Mouse (Mus musculus) forebrain, postnatal 0 days (tissue): ENCODE measurements around the gene Afp. TPM values are rescaled to one million over a fixed set of nuclear protein-coding genes. Genes with fewer than 3 reads are reported as not detected.

Source experiments
- ATAC-seq: fragments of 200-750 bp; cut with Nextera tagmentation; 2 replicates; pipeline ENCODE4 v1.8.0; 2017; ENCODE audit warnings: mild to moderate bottlenecking, moderate library complexity
- DNase-seq: peaks from one replicate; pipeline ENCODE4 v3.0.0-alpha.2; 2015
- H3K27ac ChIP-seq: fragments of 300-500 bp; sonication (generic); 2 replicates; pipeline ENCODE4 v1.5.1; 2014; ENCODE audit warnings: low read depth, mild to moderate bottlenecking, antibody characterized with exemption, low read length, moderate library complexity, mixed read lengths
- H3K27me3 ChIP-seq: fragments of 300-500 bp; sonication (generic); 2 replicates; pipeline ENCODE4 v1.6.1; 2014; ENCODE audit warnings: mild to moderate bottlenecking, low read length, mixed read lengths; ENCODE audit not compliant: insufficient read depth
- H3K36me3 ChIP-seq: fragments of 300-500 bp; sonication (generic); 2 replicates; pipeline ENCODE4 v1.6.1; 2014; ENCODE audit warnings: mild to moderate bottlenecking, moderate library complexity; ENCODE audit not compliant: insufficient read depth
- H3K4me1 ChIP-seq: fragments of 300-500 bp; sonication (generic); 2 replicates; pipeline ENCODE4 v1.6.1; 2014; ENCODE audit warnings: antibody characterized with exemption; ENCODE audit not compliant: insufficient read depth
- H3K4me2 ChIP-seq: fragments of 300-500 bp; sonication (generic); 2 replicates; pipeline ENCODE4 v1.6.1; 2014; ENCODE audit warnings: low read depth, mild to moderate bottlenecking, moderate library complexity
- H3K4me3 ChIP-seq: fragments of 300-500 bp; sonication (generic); 2 replicates; pipeline ENCODE4 v1.5.1; 2014; ENCODE audit warnings: low read depth, low read length, mixed read lengths
- H3K9ac ChIP-seq: fragments of 300-500 bp; sonication (generic); 2 replicates; pipeline ENCODE4 v1.6.1; 2014; ENCODE audit warnings: mild to moderate bottlenecking
- H3K9me3 ChIP-seq: fragments of 300-500 bp; sonication (generic); 2 replicates; pipeline ENCODE4 v1.6.1; 2016; ENCODE audit warnings: low read length
- CTCF ChIP-seq: sonication (generic); IDR thresholded peaks from 2 replicates; pipeline ENCODE4 v1.5.1; 2016; ENCODE audit warnings: antibody characterized with exemption, control low read depth, low read depth
- WGBS: fragments of 180-500 bp; shearing (Covaris S2); extraction: QIAGEN DNeasy Blood & Tissue Kit; methylation state at CpG from one replicate; pipeline ENCODE4 v1.1.7; 2014; 5-methylcytosine and 5-hydroxymethylcytosine counted together
- polyA plus RNA-seq: library from polyadenylated mRNA; unstranded; fragments of >200 nt; fragmentation: Nextera tagmentation; extraction: Ambion mirVana; gene quantifications from 2 replicates; pipeline ENCODE4 v1.2.1, GENCODE M21; 2015
- total RNA-seq: library from RNA; depleted of rRNA; stranded (reverse); fragments of >200 nt; gene quantifications from 2 replicates; pipeline ENCODE4 v1.2.3, GENCODE M21; 2014; rRNA removed

Afp gene
- total RNA-seq (not detected in 2 replicates), polyA plus RNA-seq (0.11 and 0.17 TPM in 2 replicates)

DNA sequence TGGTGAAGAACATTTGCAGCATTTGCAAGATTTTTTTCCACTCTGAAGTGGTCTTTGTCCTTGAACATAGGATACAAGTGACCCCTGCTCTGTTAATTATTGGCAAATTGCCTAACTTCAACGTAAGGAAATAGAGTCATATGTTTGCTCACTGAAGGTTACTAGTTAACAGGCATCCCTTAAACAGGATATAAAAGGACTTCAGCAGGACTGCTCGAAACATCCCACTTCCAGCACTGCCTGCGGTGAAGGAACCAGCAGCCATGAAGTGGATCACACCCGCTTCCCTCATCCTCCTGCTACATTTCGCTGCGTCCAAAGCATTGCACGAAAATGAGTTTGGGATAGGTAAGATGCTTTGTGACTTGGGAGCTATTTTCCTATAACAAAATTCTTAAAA, at the start of gene Afp:
Afp (plus strand) TSS at position 220 of the 400 bp plus-strand sequence.
- Histone ChIP-seq H3K9me3 (no peaks in the 10 kb centered on the region), H3K36me3 (no peaks in the 10 kb centered on the region), H3K4me1 (no peaks in the 10 kb centered on the region), H3K4me2 (no peak within 1 kb of the TSS), H3K9ac (no peak within 1 kb of the TSS), H3K4me3 (no peak within 1 kb of the TSS), H3K27ac (no peak within 1 kb of the TSS), H3K27me3 (no peaks in the 10 kb centered on the region)
- WGBS, result 86% methylated on average over 7 of the region's 7 CpGs
- no peak for TF ChIP-seq CTCF
- DNase-seq, result no peak
- no peak for ATAC-seq

DNA sequence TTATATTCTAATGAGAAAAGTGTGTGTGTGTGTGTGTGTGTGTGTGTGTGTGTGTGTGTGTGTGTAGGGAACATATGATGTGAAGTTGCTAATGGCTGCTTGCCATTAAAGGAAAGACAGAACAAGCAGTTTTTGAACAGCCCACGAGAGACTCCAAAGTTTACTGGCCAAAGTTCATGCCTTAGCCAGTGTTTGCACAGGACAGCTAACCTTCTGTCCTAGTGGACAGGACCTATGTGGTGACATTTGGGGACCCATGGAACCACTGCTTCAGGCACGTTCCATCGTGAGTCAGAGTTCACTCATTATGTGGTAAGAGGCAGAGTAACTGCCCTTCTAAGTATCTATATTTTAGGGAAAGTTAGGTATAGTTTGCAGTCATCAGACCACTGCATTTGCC, 43.0 kb upstream of the Afp start:
- ATAC-seq (no peak), DNase-seq (no peak)
- 86% methylated on average over 3 of the region's 3 CpGs for WGBS
- H3K9me3 ChIP-seq, result no peaks in the 10 kb centered on the region
- no peak overlapping the region for H3K27ac ChIP-seq
- H3K4me3 ChIP-seq, result no peak overlapping the region
- no peaks in the 10 kb centered on the region for H3K4me1 ChIP-seq
- H3K4me2 ChIP-seq, result no peak overlapping the region
- no peaks in the 10 kb centered on the region for H3K27me3 ChIP-seq
- H3K9ac ChIP-seq, result no peak overlapping the region
- H3K36me3 ChIP-seq, result no peaks in the 10 kb centered on the region
- no peak for TF ChIP-seq CTCF

DNA sequence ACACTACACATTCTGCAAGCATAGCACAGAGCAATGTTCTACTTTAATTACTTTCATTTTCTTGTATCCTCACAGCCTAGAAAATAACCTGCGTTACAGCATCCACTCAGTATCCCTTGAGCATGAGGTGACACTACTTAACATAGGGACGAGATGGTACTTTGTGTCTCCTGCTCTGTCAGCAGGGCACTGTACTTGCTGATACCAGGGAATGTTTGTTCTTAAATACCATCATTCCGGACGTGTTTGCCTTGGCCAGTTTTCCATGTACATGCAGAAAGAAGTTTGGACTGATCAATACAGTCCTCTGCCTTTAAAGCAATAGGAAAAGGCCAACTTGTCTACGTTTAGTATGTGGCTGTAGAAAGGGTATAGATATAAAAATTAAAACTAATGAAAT, 40.6 kb upstream of the Afp start:
- 87% methylated on average over 5 of the region's 5 CpGs for WGBS

DNA sequence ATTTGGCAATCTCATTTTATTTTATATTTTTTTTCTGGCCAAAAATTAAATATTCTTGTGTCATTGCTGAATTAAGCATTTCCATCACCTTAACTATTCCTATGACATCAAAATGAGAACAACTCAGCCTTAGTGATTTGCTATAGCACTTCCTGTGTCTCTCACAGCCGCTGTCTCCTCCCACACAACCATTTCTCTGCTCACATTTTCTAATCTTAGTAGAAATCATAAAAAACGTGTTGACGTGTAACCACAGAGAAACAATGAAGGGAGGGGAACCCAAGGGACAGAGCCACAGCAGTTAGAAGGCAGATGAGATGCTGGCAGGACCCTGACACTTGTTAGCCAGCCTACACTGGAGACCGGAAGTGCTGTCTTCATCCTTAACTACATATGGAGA, 37.8 kb upstream of the Afp start:
- H3K9me3 ChIP-seq, result no peaks in the 10 kb centered on the region
- no peak overlapping the region for H3K4me3 ChIP-seq
- ATAC-seq (no peak), DNase-seq (no peak)
- H3K27ac ChIP-seq, result no peak overlapping the region
- no peak overlapping the region for H3K9ac ChIP-seq
- H3K4me2 ChIP-seq, result no peak overlapping the region
- no peaks in the 10 kb centered on the region for H3K4me1 ChIP-seq
- 78% methylated on average over 4 of the region's 4 CpGs for WGBS
- no peak for TF ChIP-seq CTCF
- no peaks in the 10 kb centered on the region for H3K27me3 ChIP-seq
- no peaks in the 10 kb centered on the region for H3K36me3 ChIP-seq

More for the DNA sequence above, 40.6 kb upstream of the Afp start:
- DNase-seq, result no peak
- Histone ChIP-seq H3K4me1 (no peaks in the 10 kb centered on the region), H3K36me3 (no peaks in the 10 kb centered on the region), H3K4me3 (no peak overlapping the region), H3K9me3 (no peaks in the 10 kb centered on the region), H3K27ac (no peak overlapping the region), H3K4me2 (no peak overlapping the region), H3K9ac (no peak overlapping the region), H3K27me3 (no peaks in the 10 kb centered on the region)
- no peak for ATAC-seq
- no peak for TF ChIP-seq CTCF

DNA sequence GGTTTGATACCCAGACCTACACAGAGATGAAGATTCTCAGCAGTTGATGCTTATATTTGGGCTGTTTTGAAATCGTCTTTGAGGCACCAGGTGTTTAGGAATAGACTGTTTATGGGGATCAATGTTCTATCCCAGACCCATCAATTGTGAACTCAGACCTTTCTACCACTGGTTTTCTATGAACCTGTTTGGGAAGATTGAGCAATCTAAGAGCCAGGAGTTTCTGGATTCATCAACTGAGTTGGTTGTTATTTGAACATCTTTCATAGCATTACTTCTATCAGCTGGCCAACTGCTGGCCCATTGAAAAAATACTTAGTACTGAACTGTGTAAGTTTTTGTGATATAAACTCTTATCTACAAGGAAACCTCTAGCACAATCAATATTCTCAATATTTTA, 33.3 kb upstream of the Afp start:
- DNase-seq (no peak), ATAC-seq (no peak)
- H3K27ac ChIP-seq, result no peak overlapping the region
- H3K4me1 ChIP-seq, result no peaks in the 10 kb centered on the region
- 80% methylated on average over 1 of the region's 1 CpGs for WGBS
- no peaks in the 10 kb centered on the region for H3K27me3 ChIP-seq
- H3K36me3 ChIP-seq, result no peaks in the 10 kb centered on the region
- no peaks in the 10 kb centered on the region for H3K9me3 ChIP-seq
- no peak overlapping the region for H3K9ac ChIP-seq
- no peak for TF ChIP-seq CTCF
- no peak overlapping the region for H3K4me3 ChIP-seq
- no peak overlapping the region for H3K4me2 ChIP-seq

DNA sequence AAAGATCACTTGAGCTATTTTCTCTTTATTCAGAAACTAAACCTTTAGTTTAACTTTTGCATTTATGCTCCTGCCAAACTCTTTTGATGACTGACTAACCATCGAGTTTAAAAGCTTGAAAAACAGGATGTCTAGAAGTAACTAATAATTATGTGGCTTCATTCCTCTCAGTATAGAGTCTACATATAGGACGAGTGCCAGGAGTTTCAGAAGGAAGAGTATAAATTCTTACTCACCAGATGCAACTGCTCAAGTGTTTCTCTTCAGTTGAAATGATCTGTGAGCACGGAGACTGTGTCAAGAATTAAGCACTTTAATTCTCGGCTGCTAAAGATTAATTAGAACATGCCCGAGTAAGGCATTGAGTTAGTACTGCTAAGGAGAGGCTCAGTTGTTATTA, 31.8 kb upstream of the Afp start:
- TF ChIP-seq CTCF, result no peak
- Histone ChIP-seq H3K36me3 (no peaks in the 10 kb centered on the region), H3K4me2 (no peak overlapping the region), H3K27ac (no peak overlapping the region), H3K9me3 (no peaks in the 10 kb centered on the region), H3K4me3 (no peak overlapping the region), H3K27me3 (no peaks in the 10 kb centered on the region), H3K4me1 (no peaks in the 10 kb centered on the region), H3K9ac (no peak overlapping the region)
- DNase-seq (no peak), ATAC-seq (no peak)
- 72% methylated on average over 5 of the region's 5 CpGs for WGBS

DNA sequence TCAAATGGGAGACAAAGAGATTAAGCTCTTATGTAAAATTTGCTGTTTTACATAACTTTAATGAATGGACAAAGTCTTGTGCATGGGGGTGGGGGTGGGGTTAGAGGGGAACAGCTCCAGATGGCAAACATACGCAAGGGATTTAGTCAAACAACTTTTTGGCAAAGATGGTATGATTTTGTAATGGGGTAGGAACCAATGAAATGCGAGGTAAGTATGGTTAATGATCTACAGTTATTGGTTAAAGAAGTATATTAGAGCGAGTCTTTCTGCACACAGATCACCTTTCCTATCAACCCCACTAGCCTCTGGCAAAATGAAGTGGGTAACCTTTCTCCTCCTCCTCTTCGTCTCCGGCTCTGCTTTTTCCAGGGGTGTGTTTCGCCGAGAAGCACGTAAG, 29.9 kb upstream of the Afp start, which contains the start of gene Alb:
Alb (plus strand) TSS at position 279 of the 400 bp plus-strand sequence.
- no peaks in the 10 kb centered on the region for H3K9me3 ChIP-seq
- H3K9ac ChIP-seq, result no peak within 1 kb of the TSS
- H3K27ac ChIP-seq, result no peak within 1 kb of the TSS
- 90% methylated on average over 8 of the region's 8 CpGs for WGBS
- H3K4me3 ChIP-seq, result no peak within 1 kb of the TSS
- ATAC-seq, result no peak
- H3K4me2 ChIP-seq, result no peak within 1 kb of the TSS
- DNase-seq, result no peak
- no peak for TF ChIP-seq CTCF
- H3K27me3 ChIP-seq, result no peaks in the 10 kb centered on the region
- no peaks in the 10 kb centered on the region for H3K4me1 ChIP-seq
- no peaks in the 10 kb centered on the region for H3K36me3 ChIP-seq

DNA sequence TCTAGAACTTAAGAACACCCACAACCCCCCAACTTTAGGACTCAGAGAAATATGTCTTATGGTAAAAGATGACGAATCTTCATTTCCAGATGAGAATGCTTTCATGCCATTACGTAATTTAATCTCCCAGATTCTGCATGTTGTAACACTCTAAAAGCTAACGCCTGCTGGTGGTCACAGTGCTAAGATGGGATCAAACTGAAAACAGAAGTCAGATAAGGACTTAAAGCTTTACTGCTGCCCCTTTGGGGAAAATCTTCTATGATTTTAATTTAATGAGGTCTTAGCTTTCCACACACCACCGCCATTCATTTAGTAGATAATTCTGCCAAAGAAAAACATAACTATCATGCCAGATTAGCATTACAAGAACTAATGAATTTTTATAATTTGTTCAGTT, 23.7 kb upstream of the Afp start:
- H3K9me3 ChIP-seq, result no peaks in the 10 kb centered on the region

More for the DNA sequence above, 23.7 kb upstream of the Afp start:
- DNase-seq (no peak), ATAC-seq (no peak)
- Histone ChIP-seq H3K27ac (no peak overlapping the region), H3K4me2 (no peak overlapping the region), H3K4me1 (no peaks in the 10 kb centered on the region), H3K27me3 (no peaks in the 10 kb centered on the region), H3K4me3 (no peak overlapping the region), H3K36me3 (no peaks in the 10 kb centered on the region), H3K9ac (no peak overlapping the region)
- no peak for TF ChIP-seq CTCF
- 67% methylated on average over 4 of the region's 4 CpGs for WGBS
